Mouse (Mus musculus): ENCODE measurements around the gene Xpo5.

GRCm38 (mm10) chr17:46161179-46161578, 41.4 kb upstream of the Xpo5 start:
- no peak for TF ChIP-seq GATA1 (IDR thresholded peaks at IDR 0.05; ENCODE audit: low read length)
- no peak for TF ChIP-seq TAL1 (IDR thresholded peaks at IDR 0.05; ENCODE audit: low read length)

Measured in erythroblast, embryonic 14.5 days (primary cell).